Mouse (Mus musculus) gastrocnemius, adult 2 months (tissue): ENCODE results near the gene Hoxb4. TPM values are rescaled to one million over a fixed set of nuclear protein-coding genes. Genes with fewer than 3 reads are reported as not detected.
A peak's percentile ranks its signal among the peaks of the same experiment; 100 is the strongest.

Experiments
- DNase-seq: peaks from one replicate; pipeline ENCODE4 v3.0.0; 2022
- H3K27ac ChIP-seq: fragments of 200-600 bp; 2 replicates; pipeline ENCODE4 v1.8.1; 2022; ENCODE audit warnings: mild to moderate bottlenecking
- H3K4me3 ChIP-seq: fragments of 200-600 bp; 2 replicates; pipeline ENCODE4 v1.8.1; 2022; ENCODE audit warnings: mild to moderate bottlenecking, moderate library complexity
- CTCF ChIP-seq: fragments of 200-600 bp; IDR thresholded peaks from 2 replicates; pipeline ENCODE4 v1.8.1; 2022; ENCODE audit warnings: antibody characterized with exemption, mild to moderate bottlenecking, moderate library complexity
- intact Hi-C: fragments of 180-260 bp; cut with DNase I; formaldehyde crosslinking; loops from one replicate; pipeline ENCODE4 v1.15.1; 2025
- total RNA-seq, 2 experiments: library from RNA; stranded (reverse); gene quantifications; 2 replicates each; pipeline ENCODE4 v1.2.3; 2021

Hoxb4 gene
- total RNA-seq, 2 experiments from 2014 or later, result 0.31 to 0.38 TPM

DNA sequence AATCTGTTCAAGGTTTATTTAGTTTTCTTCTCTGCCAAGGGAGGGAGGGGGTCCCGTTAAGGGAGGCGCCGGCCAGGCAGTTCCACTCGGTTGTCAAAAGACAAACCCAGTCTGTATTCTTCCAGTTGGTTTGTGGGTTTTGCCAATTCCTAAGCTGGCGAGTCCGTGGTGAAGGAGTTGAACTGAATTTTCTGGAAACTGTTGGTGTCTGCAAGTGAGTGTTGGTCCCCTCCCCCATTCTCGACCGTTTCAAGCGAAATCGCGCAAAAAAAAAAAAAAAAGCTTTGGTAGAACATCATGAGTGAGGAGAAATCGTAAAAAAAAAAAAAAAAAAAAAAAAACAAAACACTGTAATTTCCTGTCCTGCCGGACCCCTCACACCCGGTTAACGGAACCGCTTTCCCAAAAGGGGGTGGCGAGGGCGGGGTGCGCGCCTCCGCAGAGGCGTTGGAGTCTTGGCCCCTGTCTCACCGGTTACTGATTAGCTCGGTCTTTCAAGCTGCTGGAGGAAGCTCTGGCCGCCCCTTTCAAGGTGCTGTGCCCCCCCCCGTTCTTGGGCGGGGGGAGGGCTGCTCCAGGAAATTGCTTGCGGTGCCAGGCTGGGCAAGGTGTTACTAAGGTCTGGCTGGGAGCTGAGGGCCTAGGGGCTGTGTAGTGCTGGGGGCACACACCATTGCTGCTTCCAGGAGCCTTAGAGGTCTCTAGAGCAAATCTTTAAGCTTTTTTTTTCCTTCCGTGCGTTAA lies 22.8 kb upstream of the Hoxb4 start:
- DNase-seq, result no peak
- no peak overlapping the region for H3K27ac ChIP-seq
- intact Hi-C loops, result no loop called here
- TF ChIP-seq CTCF, result no peak
- H3K4me3 ChIP-seq, result peak overlapping the region; percentile 69

DNA sequence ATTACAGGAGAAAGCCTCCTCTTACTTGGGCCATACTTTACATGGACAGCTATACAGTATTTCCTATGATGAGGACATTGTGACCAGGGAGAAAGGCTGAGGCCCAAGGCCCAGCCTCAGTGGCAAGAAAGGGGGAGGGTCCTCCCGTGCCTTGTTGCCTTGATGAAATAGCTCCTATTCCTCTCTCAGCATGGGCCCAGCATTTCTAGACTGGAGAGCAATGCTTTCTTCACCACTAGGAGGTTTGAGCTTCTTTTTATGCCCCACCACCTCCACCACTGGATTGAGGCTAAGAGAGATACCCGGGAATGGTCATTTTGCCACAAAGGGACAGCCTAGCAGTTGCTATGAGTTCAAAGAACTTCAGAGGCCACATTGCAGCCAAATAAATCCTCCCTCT lies 21.1 kb upstream of the Hoxb4 start:
- intact Hi-C loops, result no loop called here
- H3K4me3 ChIP-seq, result no peak overlapping the region
- no peak overlapping the region for H3K27ac ChIP-seq
- DNase-seq, result no peak
- no peak for TF ChIP-seq CTCF

DNA sequence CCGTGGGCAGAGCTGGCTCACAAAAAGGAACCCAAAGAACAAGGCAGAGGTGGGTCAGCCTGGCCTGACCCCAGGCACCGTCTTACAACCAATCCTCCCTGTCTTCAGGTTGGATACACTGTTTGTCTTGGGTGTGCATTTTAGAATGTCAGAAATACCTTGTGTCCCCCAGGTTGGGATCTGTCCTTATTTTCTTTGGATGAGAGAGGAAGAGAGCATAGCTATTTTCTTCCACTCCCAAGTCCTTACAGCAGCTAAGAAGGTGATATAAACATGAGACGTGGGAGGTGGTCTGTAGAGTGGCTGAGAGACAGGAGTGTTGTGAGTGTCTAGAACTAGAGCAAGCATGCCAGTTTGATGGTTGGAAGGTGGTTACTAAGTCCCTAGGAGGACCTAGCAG lies 20.6 kb upstream of the Hoxb4 start:
- Histone ChIP-seq H3K4me3 (no peak overlapping the region), H3K27ac (no peak overlapping the region)
- no peak for DNase-seq
- intact Hi-C loops, result no loop called here
- no peak for TF ChIP-seq CTCF

DNA sequence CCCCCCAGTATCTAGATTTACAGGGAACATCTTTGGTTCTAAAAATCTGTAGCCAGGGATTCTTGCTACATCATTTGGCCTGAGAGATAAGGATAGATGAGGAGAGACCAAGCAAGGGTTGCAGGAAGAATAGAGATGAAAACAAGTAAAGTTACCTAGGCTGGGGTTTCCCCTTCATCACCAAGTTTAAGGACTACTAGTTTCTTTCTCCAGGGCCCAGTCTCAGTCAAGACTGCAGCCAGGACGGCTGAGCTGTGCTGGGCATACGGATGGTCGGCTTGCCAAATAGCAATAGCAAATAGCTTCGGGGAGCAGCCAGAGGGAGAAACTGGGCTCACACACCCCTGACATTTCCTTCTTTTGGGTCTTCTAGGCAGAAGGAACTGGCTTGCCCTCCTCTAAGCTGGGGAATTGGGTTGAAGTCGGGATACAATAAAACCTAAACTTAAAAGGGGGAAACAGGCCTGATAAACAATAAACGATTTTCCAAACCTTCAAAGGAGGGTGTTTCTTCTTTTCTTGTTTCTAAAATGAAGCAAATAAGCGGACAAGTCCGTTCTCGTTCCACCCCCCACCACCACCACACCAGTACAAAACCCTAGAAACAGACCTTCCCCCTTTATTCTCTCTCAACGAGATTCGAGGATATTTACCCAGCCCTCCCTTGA lies 20.0 kb upstream of the Hoxb4 start:
- TF ChIP-seq CTCF, result no peak
- intact Hi-C loops, result no loop called here
- Histone ChIP-seq H3K4me3 (no peak overlapping the region), H3K27ac (no peak overlapping the region)
- DNase-seq, result no peak

DNA sequence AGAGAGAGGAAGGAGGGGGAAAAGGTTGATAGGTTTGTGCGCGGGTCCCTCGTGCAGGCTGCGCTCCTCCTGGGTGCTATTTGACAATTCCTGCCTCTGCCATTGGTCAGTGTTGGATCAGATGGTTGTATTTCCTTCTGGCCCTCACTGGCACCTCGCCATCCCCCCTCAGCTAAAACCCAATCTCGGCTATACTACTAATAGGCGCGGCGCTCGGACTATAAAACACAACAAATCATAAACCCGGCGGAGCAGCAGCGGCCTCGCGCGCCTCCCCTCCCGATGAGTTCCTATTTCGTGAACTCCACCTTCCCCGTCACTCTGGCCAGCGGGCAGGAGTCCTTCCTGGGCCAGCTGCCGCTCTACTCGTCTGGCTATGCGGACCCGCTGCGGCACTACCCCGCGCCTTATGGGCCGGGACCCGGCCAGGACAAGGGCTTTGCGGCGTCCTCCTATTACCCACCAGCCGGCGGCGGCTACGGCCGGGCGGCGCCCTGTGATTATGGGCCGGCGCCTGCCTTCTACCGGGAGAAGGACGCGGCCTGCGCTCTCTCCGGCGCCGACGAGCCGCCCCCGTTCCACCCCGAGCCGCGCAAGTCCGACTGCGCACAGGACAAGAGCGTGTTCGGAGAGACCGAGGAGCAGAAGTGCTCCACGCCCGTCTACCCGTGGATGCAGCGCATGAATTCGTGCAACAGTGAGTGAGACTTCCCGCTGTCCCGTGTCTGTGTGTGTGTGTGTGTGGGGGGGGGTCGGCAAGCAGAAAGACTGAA lies 19.0 kb upstream of the Hoxb4 start:
- Histone ChIP-seq H3K27ac (peak overlapping the region; percentile 46), H3K4me3 (peak overlapping the region; percentile 72)
- intact Hi-C loops, result no loop called here
- DNase-seq, result no peak
- no peak for TF ChIP-seq CTCF

DNA sequence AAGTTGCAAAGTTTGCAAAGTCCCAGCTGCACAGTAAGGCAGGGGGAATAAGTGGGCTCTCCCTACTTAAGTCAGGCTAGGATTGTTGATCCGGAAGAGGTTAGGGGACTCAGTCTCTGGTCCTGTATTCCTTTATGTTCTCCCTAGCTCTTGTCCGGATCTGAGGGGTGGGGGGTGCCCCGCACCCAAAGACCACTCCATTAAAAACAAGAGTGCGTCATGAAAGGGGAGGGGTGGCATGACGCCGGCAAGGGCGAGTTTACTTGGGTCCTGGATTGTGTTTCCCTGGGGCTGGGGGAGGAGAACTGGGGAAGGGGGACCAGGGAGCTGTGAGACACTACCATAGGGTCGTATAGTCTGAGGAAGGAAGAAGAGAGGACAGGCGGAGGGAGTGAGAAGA lies 18.3 kb upstream of the Hoxb4 start:
- Histone ChIP-seq H3K4me3 (peak overlapping the region; percentile 72), H3K27ac (no peak overlapping the region)
- intact Hi-C loops, result loop anchor here (5.0 kb wide), 2 partner anchors 108 to 238 kb away; no protein-coding TSS in a partner anchor
- DNase-seq, result no peak
- TF ChIP-seq CTCF, result no peak

DNA sequence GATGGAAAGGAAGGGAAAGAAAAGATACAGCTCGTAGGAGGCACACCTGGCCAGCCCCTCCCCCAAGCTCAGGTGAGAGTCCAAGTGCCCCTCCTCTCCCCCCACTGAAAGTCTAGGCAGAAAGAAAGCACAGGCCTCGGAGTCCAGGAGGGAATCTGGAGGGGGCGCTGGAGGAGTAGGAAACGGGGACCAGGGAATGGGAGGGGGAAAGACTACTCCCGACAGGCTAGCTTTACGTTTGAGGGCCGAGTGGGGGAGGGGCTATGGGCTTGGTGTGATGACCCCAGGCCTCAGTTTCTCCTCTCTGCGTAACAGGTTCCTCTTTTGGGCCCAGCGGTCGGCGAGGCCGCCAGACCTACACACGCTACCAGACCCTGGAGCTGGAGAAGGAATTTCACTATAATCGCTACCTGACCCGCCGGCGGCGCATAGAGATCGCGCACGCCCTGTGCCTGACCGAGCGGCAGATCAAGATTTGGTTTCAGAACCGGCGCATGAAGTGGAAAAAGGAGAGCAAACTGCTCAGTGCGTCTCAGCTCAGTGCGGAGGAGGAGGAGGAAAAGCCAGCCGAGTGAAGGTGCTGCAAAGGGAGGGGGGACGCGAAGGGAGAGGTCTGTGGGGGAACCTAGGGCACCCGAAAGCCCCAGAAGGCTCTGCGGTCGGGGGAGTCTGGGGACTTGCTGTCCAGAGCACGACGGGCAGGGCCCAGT lies 17.6 kb upstream of the Hoxb4 start:
- DNase-seq, result no peak
- Histone ChIP-seq H3K27ac (no peak overlapping the region), H3K4me3 (no peak overlapping the region; the same call in 1 of the 2 replicates)
- TF ChIP-seq CTCF, result no peak
- intact Hi-C loops, result loop anchor here (5.0 kb wide), 2 partner anchors 107 to 237 kb away; no protein-coding TSS in a partner anchor

DNA sequence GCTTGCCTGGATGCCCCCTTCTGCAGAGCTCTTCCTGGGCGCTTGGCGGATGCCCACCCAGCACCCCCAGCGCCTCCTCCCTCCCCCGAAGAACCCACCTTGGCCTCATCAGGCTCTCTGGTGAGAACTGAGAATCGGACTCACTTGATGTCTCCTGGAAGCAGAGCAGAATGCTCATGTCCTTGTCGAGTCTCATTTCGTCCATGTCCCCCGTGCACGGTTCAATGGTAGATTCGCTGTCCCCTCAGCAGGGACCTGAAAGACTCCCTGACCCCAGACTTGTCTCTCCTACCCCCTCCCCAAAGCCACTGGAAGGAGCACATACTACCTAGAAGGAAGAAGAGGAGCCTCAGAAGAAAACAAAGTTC lies 17.0 kb upstream of the Hoxb4 start:
- H3K4me3 ChIP-seq, result no peak overlapping the region

DNA sequence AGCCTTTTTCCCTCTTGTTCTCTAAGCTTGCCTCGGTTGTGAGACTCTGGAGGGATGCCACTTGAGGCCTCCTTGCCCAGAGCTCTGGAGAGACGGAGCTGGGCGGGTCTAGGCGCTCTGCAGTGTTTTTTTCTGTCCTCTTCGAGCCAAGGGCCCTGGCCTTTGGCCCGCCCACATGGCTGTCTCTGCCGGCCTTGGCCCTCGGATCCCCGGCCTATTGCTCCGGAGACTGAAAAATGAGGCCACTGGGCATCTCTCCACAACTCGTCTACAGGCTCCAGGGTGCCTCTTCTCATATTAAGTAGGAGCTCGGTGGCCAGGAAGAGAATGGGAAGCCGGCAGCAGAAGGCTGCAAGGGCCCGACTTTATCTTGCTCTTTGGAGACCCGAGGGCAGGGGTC lies 16.2 kb upstream of the Hoxb4 start:
- TF ChIP-seq CTCF, result no peak
- DNase-seq, result no peak
- no peak overlapping the region for H3K27ac ChIP-seq
- no peak overlapping the region for H3K4me3 ChIP-seq
- intact Hi-C loops, result loop anchor here (5.0 kb wide), 2 partner anchors 105 to 235 kb away; no protein-coding TSS in a partner anchor

More for the DNA sequence above, 17.0 kb upstream of the Hoxb4 start:
- no peak for TF ChIP-seq CTCF
- no peak overlapping the region for H3K27ac ChIP-seq
- intact Hi-C loops, result loop anchor here (5.0 kb wide), 2 partner anchors 106 to 236 kb away; no protein-coding TSS in a partner anchor
- no peak for DNase-seq

DNA sequence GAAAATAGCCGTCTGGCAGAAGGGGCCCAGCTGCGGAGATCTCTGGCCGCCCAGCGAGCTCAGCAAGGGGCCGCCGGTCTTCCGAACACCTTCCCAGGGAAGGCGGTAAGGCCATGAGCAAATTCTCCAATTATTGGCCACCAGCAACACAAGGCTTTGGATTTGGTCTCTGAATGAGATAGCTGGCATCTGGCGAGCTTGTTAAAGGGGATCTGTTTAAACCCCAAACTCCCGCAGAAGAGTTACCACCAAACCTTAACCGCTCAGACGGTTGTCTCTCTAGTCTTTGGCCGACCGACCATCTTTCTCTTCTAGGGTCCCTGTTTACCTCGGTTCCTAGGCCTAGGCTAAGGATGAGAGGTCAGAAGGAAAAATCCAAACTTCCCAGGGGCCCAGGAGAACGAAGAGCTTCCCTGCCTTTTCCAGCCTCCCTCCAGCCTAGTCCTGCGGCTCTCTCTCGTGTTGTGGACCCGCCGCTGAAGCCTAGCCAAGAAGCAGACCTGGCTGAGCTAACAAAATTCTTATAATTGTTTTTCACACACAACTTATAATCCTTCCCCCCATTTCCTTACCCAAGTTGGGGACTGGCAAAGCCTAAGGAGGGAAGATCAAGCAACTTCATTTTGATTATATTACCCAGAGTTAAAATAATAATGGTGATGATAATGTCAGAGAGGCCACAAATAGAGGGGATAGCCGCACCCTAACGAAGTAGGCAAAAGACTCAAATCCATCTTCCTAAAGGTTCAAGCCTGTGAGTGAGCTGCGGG lies 15.5 kb upstream of the Hoxb4 start:
- no peak overlapping the region; the same call in 1 of the 2 replicates for H3K4me3 ChIP-seq
- intact Hi-C loops, result loop anchor here (5.0 kb wide), 2 partner anchors 105 to 235 kb away; no protein-coding TSS in a partner anchor

More for the DNA sequence above, 15.5 kb upstream of the Hoxb4 start:
- TF ChIP-seq CTCF, result no peak
- H3K27ac ChIP-seq, result no peak overlapping the region
- no peak for DNase-seq
